Mouse (Mus musculus): Measurements from ENCODE around the gene Aspdh. TPM values are rescaled to one million over a fixed set of nuclear protein-coding genes. Genes with fewer than 3 reads are reported as not detected.
A peak's percentile ranks its signal among the peaks of the same experiment; 100 is the strongest.

Gene Aspdh
- polyA plus RNA-seq, 1 experiment from 2014 or later: 5.6 TPM

DNA sequence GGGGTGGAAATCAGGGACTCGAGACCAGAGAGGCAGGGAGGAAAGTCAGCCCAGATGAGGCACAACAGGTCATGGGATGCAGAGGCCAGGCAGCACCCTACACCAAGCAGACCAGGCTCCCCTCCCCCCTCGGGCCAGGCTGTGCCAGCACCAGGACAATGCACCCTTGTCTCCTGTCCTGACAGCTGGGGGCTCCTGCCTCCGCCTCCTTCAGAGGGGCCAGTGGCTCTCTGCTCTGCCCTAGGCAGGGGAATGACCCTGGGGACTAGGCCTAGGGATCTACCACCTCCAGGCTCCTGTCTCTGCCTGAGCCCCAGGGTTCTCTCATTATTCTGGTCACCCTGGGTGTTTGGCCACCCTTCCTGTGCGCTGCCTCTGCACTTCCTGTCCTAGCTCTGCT lies 9.2 kb downstream of the Aspdh start:
- Histone ChIP-seq H3K27me3 (replicated peaks; ENCODE audit: control insufficient read depth, insufficient read depth, low read length) (peaks cover 51% of the 10 kb centered on the region), H3K4me1 (replicated peaks; ENCODE audit: control insufficient read depth, insufficient read depth, low read length) (peaks cover 32% of the 10 kb centered on the region), H3K9me3 (ENCODE audit: control insufficient read depth, low read length) (no peaks in the 10 kb centered on the region), H3K4me2 (no peak overlapping the region), H3K9ac (ENCODE audit: low read depth, low read length) (peak overlapping the region; percentile 43; the same call in 1 of the 2 replicates), H3K4me3 (ENCODE audit: low read depth, low read length) (no peak overlapping the region), H3K27ac (ENCODE audit: low read depth, low read length) (no peak overlapping the region), H3K36me3 (ENCODE audit: control insufficient read depth, insufficient read depth, low read length) (peaks cover 4% of the 10 kb centered on the region)
- ATAC-seq (replicated peaks; ENCODE audit: low FRiP score): no peak
- no peak for DNase-seq (ENCODE audit: low spot score)
- 35% methylated on average over 4 of the region's 4 CpGs for WGBS

DNA sequence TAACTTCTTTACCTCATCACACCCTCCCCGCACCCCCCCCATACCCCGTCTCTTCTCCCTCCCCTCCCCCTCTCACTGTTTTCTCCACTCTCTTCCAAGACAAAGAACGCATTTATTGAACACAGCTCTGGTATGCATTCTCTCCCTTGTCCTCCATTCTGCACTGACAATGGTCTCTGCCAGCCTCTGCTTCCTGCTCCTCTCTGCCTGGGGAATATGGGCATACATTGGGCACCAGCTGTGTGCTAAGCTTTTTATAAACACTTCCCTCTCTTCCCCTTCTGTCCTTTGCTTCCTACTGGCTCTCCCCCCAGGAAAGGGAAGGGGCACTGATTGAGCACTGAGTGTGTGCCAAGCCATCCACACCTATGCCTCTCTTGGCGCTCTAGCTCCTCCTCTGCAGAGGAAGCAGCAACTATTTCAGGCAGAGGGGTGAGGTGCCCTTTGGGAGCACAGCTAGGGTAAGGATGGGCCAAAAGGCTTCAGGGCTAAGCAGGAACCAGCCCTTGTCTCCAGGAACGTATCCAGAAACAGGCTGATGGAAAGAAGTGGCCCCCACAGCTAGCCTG lies 9.9 kb downstream of the Aspdh start:
- Histone ChIP-seq H3K4me3 (ENCODE audit: low read depth, low read length) (no peak overlapping the region), H3K4me2 (no peak overlapping the region), H3K9ac (ENCODE audit: low read depth, low read length) (no peak overlapping the region), H3K9me3 (ENCODE audit: control insufficient read depth, low read length) (no peaks in the 10 kb centered on the region), H3K27me3 (replicated peaks; ENCODE audit: control insufficient read depth, insufficient read depth, low read length) (peaks cover 57% of the 10 kb centered on the region), H3K4me1 (replicated peaks; ENCODE audit: control insufficient read depth, insufficient read depth, low read length) (peaks cover 29% of the 10 kb centered on the region), H3K27ac (ENCODE audit: low read depth, low read length) (no peak overlapping the region), H3K36me3 (ENCODE audit: control insufficient read depth, insufficient read depth, low read length) (peaks cover 4% of the 10 kb centered on the region)
- WGBS: 34% methylated on average over 5 of the region's 5 CpGs
- no peak for DNase-seq (ENCODE audit: low spot score)
- ATAC-seq (replicated peaks; ENCODE audit: low FRiP score): no peak

DNA sequence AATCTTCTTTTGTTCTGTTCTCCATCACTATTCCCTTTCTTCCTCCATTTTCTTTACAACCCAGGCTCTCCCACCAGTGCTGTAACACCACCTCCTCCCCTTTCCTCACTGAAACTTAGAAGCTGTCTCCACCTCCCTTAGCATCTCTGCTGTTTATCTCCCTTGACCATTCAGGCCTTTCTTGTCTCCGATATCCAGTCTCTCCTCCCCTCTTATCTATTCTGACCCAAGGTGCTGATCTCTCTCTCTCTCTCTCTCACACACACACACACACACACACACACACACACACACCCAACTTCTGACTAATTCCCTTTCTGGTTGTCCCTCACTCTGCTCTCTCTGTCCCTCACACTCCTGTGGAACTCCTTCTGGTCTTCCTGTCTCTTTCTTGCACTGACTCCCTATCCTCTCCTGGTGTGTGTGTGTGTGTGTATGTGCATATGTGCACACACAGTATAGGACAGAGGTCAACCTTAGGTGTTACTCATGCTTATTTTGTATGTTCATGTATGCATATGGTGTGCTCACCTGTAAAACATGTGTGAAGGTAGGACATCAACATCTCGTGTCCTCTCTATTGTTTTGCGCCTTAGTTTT lies 17.7 kb downstream of the Aspdh start:
- Histone ChIP-seq H3K4me3 (ENCODE audit: low read depth, low read length) (no peak overlapping the region), H3K27me3 (replicated peaks; ENCODE audit: control insufficient read depth, insufficient read depth, low read length) (peaks cover 36% of the 10 kb centered on the region), H3K9me3 (ENCODE audit: control insufficient read depth, low read length) (no peaks in the 10 kb centered on the region), H3K27ac (ENCODE audit: low read depth, low read length) (peak overlapping the region; percentile 82), H3K4me1 (replicated peaks; ENCODE audit: control insufficient read depth, insufficient read depth, low read length) (peaks cover 11% of the 10 kb centered on the region), H3K4me2 (peak overlapping the region; percentile 56), H3K9ac (ENCODE audit: low read depth, low read length) (peak overlapping the region; percentile 53), H3K36me3 (ENCODE audit: control insufficient read depth, insufficient read depth, low read length) (no peaks in the 10 kb centered on the region)
- 50% methylated on average over 3 of the region's 3 CpGs for WGBS
- ATAC-seq (replicated peaks; ENCODE audit: low FRiP score) (peak; percentile 93), DNase-seq (ENCODE audit: low spot score) (no peak)

DNA sequence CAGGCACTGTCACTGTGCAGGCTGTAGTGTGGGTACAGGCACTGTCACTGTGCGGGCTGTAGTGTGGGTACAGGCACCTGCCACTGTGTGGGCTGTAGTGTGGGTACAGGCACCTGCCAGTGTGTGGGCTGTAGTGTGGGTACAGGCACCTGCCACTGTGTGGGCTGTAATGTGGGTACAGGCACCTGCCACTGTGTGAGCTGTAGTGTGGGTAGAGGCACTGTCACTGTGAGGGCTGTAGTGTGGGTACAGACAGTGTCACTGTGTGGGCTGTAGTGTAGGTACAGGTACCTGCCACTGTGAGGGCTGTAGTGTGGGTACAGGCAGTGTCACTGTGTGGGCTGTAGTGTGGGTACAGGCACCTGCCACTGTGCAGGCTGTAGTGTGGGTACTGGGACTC lies 18.9 kb downstream of the Aspdh start:
- peaks cover 26% of the 10 kb centered on the region for H3K27me3 ChIP-seq (replicated peaks; ENCODE audit: control insufficient read depth, insufficient read depth, low read length)
- peaks cover 3% of the 10 kb centered on the region; the same call in 1 of the 2 replicates for H3K36me3 ChIP-seq (ENCODE audit: control insufficient read depth, insufficient read depth, low read length)
- DNase-seq (ENCODE audit: low spot score): no peak
- no peak for ATAC-seq (replicated peaks; ENCODE audit: low FRiP score)
- WGBS: 75% methylated on average over 1 of the region's 1 CpGs
- H3K4me3 ChIP-seq (ENCODE audit: low read depth, low read length): no peak overlapping the region
- H3K27ac ChIP-seq (ENCODE audit: low read depth, low read length): peak overlapping the region; percentile 48; the same call in 1 of the 2 replicates
- H3K4me2 ChIP-seq: no peak overlapping the region
- no peak overlapping the region for H3K9ac ChIP-seq (ENCODE audit: low read depth, low read length)
- no peaks in the 10 kb centered on the region for H3K9me3 ChIP-seq (ENCODE audit: control insufficient read depth, low read length)
- peaks cover 11% of the 10 kb centered on the region for H3K4me1 ChIP-seq (replicated peaks; ENCODE audit: control insufficient read depth, insufficient read depth, low read length)

DNA sequence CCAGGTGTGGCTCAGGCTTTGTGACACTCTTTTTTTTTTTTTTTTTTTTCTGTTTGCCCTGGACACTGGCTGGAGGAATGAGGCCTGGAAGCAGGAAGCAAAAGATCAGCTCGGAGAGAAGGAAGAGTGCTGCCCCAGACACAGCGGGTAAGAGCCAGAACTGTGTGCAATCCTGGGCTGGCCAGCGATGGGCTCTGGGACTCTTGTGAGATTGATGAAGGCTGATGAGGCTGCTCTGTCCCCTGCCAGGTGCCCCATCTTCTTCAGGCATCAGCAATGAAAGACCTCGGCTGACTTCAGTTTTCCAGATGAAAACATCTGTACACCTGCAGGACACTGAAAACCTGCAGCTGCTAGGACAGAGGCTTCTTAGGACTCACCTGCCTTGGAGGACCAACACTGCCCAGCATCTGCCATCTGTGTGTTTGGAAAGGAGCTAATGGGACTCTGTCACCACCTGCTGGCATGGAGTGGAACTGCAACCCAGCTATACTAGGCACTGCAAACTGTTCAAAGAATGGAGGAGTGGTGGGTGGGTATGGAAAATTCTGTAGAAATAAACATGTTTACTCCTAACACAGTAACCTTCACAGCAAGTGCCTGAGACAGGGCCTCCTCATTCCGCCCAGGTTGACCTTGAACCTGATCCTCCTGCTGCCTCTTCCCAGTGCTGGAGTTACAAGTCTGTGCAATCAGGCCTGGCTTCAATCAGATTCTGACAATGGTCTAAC lies 19.8 kb downstream of the Aspdh start:
- ATAC-seq (replicated peaks; ENCODE audit: low FRiP score): peak; percentile 17; the same call in 1 of the 2 replicates
- WGBS: 36% methylated on average over 5 of the region's 5 CpGs
- Histone ChIP-seq H3K27me3 (replicated peaks; ENCODE audit: control insufficient read depth, insufficient read depth, low read length) (peaks cover 18% of the 10 kb centered on the region), H3K4me3 (ENCODE audit: low read depth, low read length) (no peak overlapping the region), H3K4me2 (no peak overlapping the region), H3K9ac (ENCODE audit: low read depth, low read length) (no peak overlapping the region), H3K9me3 (ENCODE audit: control insufficient read depth, low read length) (no peaks in the 10 kb centered on the region), H3K27ac (ENCODE audit: low read depth, low read length) (peak overlapping the region; percentile 48), H3K36me3 (ENCODE audit: control insufficient read depth, insufficient read depth, low read length) (peaks cover 6% of the 10 kb centered on the region; the same call in 1 of the 2 replicates), H3K4me1 (replicated peaks; ENCODE audit: control insufficient read depth, insufficient read depth, low read length) (peaks cover 11% of the 10 kb centered on the region)
- DNase-seq (ENCODE audit: low spot score): peak; percentile 78

DNA sequence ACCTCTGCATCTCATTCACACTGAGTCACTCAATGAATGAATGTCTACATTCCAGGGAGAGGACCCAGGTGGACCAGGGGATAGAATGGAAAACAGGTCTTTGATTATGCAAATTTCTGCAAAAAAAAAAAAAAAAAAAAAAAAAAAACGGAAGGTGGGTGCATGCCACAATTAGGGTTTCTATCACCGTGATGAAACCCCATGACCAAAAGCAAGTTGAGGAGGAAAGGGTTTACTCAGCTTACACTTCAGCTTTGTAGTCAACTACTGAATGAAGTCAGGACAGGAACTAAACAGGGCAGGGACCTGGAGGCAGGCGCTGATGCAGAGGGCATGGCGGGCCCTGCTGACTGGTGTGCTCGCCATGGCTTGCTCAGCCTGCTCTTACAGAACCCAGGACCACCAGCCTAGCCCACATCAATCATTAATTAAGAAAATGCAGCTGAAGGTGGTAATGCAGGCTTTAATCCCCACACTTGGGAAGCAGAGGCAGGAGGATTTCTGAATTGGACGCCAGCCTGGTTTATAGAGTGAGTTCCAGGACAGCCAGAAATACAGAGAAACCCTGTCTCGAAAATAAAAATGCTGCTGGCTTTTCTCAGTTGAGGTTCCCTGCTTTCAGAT lies 20.5 kb downstream of the Aspdh start:
- Histone ChIP-seq H3K27ac (ENCODE audit: low read depth, low read length) (no peak overlapping the region), H3K4me3 (ENCODE audit: low read depth, low read length) (no peak overlapping the region), H3K27me3 (replicated peaks; ENCODE audit: control insufficient read depth, insufficient read depth, low read length) (peaks cover 11% of the 10 kb centered on the region), H3K9me3 (ENCODE audit: control insufficient read depth, low read length) (no peaks in the 10 kb centered on the region), H3K4me1 (replicated peaks; ENCODE audit: control insufficient read depth, insufficient read depth, low read length) (peaks cover 11% of the 10 kb centered on the region), H3K36me3 (ENCODE audit: control insufficient read depth, insufficient read depth, low read length) (peaks cover 11% of the 10 kb centered on the region; the same call in 1 of the 2 replicates), H3K4me2 (no peak overlapping the region), H3K9ac (ENCODE audit: low read depth, low read length) (no peak overlapping the region)
- no peak for ATAC-seq (replicated peaks; ENCODE audit: low FRiP score)
- 69% methylated on average over 6 of the region's 7 CpGs for WGBS
- DNase-seq (ENCODE audit: low spot score): no peak

DNA sequence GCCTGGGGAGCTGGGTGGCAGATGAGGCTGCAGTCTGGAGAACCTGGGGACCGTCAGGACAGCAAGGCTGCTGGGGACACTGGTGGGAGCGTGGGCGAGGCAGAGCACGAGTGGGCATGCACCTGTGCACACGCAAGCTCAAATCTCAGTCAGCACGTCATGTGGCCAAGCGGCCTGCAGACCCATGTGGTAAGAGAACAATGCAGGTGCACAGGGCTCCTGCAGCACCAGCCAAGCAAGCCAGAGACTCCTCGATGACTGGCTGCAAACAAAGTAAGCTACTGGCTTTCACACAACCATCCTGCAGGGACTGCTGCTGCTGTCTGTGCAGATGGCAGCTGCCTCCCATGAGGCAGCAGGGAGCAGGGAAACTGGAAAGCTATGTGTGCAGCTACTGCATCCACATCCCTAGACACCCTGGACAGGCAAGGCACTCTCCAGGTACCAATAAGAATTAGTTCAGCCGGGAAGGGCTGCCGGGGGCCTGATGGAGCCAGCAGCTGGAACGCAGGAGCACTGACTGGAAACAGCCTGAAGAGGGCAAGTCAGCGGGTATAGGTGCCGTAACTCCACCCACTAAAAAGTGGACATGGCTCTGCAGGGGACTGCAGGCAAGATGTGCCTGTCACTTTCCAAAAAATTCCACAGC lies 21.9 kb downstream of the Aspdh start:
- H3K4me2 ChIP-seq: no peak overlapping the region
- no peak overlapping the region for H3K27ac ChIP-seq (ENCODE audit: low read depth, low read length)
- H3K9ac ChIP-seq (ENCODE audit: low read depth, low read length): no peak overlapping the region
- H3K4me1 ChIP-seq (replicated peaks; ENCODE audit: control insufficient read depth, insufficient read depth, low read length): peaks cover 11% of the 10 kb centered on the region
- DNase-seq (ENCODE audit: low spot score) (no peak), ATAC-seq (replicated peaks; ENCODE audit: low FRiP score) (no peak)
- no peak overlapping the region for H3K4me3 ChIP-seq (ENCODE audit: low read depth, low read length)
- H3K27me3 ChIP-seq (replicated peaks; ENCODE audit: control insufficient read depth, insufficient read depth, low read length): peaks cover 5% of the 10 kb centered on the region
- H3K36me3 ChIP-seq (ENCODE audit: control insufficient read depth, insufficient read depth, low read length): peaks cover 22% of the 10 kb centered on the region
- 68% methylated on average over 13 of the region's 13 CpGs for WGBS
- no peaks in the 10 kb centered on the region for H3K9me3 ChIP-seq (ENCODE audit: control insufficient read depth, low read length)

DNA sequence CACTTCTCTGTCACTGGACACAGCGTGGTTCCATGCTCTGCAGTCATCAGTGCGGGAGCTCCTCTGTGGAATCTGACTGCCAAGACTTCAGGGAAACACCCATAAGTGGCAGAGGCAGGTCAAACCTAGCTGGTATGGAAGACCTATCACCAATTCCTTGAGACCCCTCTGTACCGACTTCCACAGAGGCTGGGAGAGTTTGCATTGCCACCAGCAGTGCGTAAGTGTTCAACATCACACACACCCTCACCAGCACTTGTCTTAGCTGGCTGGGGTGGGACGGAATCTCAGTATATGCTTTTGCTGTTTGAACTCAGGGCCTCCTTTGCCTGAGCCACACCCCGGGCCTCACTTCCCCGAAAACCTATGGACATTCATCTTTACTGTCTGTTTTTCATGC lies 22.7 kb downstream of the Aspdh start:
- DNase-seq (ENCODE audit: low spot score): no peak
- Histone ChIP-seq H3K36me3 (ENCODE audit: control insufficient read depth, insufficient read depth, low read length) (peaks cover 24% of the 10 kb centered on the region), H3K27ac (ENCODE audit: low read depth, low read length) (no peak overlapping the region), H3K9ac (ENCODE audit: low read depth, low read length) (no peak overlapping the region), H3K4me3 (ENCODE audit: low read depth, low read length) (no peak overlapping the region), H3K4me2 (no peak overlapping the region), H3K9me3 (ENCODE audit: control insufficient read depth, low read length) (no peaks in the 10 kb centered on the region), H3K27me3 (replicated peaks; ENCODE audit: control insufficient read depth, insufficient read depth, low read length) (no peaks in the 10 kb centered on the region), H3K4me1 (replicated peaks; ENCODE audit: control insufficient read depth, insufficient read depth, low read length) (0 out of 2 replicates have a peak, but pooled peaks cover 4% of the 10 kb centered on the region)
- WGBS: 85% methylated on average over 7 of the region's 7 CpGs
- ATAC-seq (replicated peaks; ENCODE audit: low FRiP score): no peak

Data from liver, embryonic 11.5 days (tissue).